ENCODE assay signal across 10 mouse cellular contexts in genomic region chr14:46999321-47000025, GRCm38 (mm10).
DNase-seq lines count a peak whose midpoint lies in the region; ATAC-seq and TF ChIP-seq lines count a peak whose summit lies in the region.
"Had no signal": no experiment of that assay in that cellular context is flagged by ENCODE, and none has a peak within 500 bp of the region (broad histone marks: within the 10 kb centered on the region; RNA-seq: fewer than 3 reads in every experiment).

No protein-coding gene starts in this region.

- in situ Hi-C loops in CH12.LX (cut with MboI; ENCODE audit: low pct_ligation_motif_present, low pct_unique_long_range_greater_than_20kb, low sequenced_read_pairs), result loop anchor here (5.0 to 25.0 kb wide), 2 partner anchors 73 to 112 kb away; partner anchors contain the start of gene Samd4

- dilution Hi-C loops in CH12.LX (cut with MboI; ENCODE audit: extremely low pct_ligation_motif_present, extremely low pct_unique_long_range_greater_than_20kb, low sequenced_read_pairs), result no loop called here

- H3K79me2 ChIP-seq in CH12.LX (replicated peaks; ENCODE audit: control insufficient read depth, extremely low read depth, insufficient read depth, poor library complexity, severe bottlenecking), result no peaks in the 10 kb centered on the region

- no peak overlapping the region for H3K27ac ChIP-seq in hindbrain, embryonic 16.5 days (ENCODE audit: low read depth, low read length)
- no peak overlapping the region for H3K27ac ChIP-seq in hindbrain, embryonic 14.5 days
- H3K27ac ChIP-seq in CH12.LX (ENCODE audit: insufficient read depth, low read depth), result no peak overlapping the region
- H3K27ac ChIP-seq in midbrain, embryonic 10.5 days (replicated peaks), result no peak overlapping the region
- H3K27ac ChIP-seq: hindbrain, postnatal 0 days had no signal

- intact Hi-C loops in heart, postnatal 10 days (cut with DNase I), result loop anchor here (2.0 to 10.0 kb wide), 2 partner anchors 115 to 255 kb away; no protein-coding TSS in a partner anchor

- no peak for TF ChIP-seq RAD21 in CH12.LX (IDR thresholded peaks at IDR 0.05; ENCODE audit: low read depth, low read length)

- no peaks in the 10 kb centered on the region for H3K27me3 ChIP-seq in hindbrain, embryonic 16.5 days (replicated peaks; ENCODE audit: control insufficient read depth, insufficient read depth, low read length)
- no peaks in the 10 kb centered on the region for H3K27me3 ChIP-seq in hindbrain, embryonic 14.5 days (ENCODE audit: control insufficient read depth, insufficient read depth, low read length)
- H3K27me3 ChIP-seq in CH12.LX (replicated peaks), result no peaks in the 10 kb centered on the region
- no peaks in the 10 kb centered on the region for H3K27me3 ChIP-seq in midbrain, embryonic 10.5 days (ENCODE audit: low read depth, poor library complexity, severe bottlenecking)

- no peak overlapping the region for H3K4me3 ChIP-seq in hindbrain, embryonic 16.5 days (ENCODE audit: low read length)
- H3K4me3 ChIP-seq in hindbrain, embryonic 14.5 days (replicated peaks; ENCODE audit: low read length), result no peak overlapping the region
- H3K4me3 ChIP-seq in CH12.LX (replicated peaks in 1 of 3; ENCODE audit: low read depth in 2 of 3, low read length in 2 of 3, poor library complexity in 1 of 3), result no peak overlapping the region
- H3K4me3 ChIP-seq in midbrain, embryonic 10.5 days, result no peak overlapping the region

- WGBS in hindbrain, embryonic 16.5 days, result 55% methylated on average over 9 of the region's 9 CpGs
- WGBS in hindbrain, embryonic 14.5 days, result 68% methylated on average over 9 of the region's 9 CpGs
- 77% methylated on average over 9 of the region's 9 CpGs for WGBS in midbrain, embryonic 10.5 days

- DNase-seq in hindbrain, embryonic 14.5 days (ENCODE audit: low spot score), result no peak
- DNase-seq in CH12.LX (ENCODE audit: extremely low read depth), result no peak
- peak; percentile 82 for DNase-seq in brain, embryonic 14.5 days (ENCODE audit: low read depth)
- DNase-seq in heart, postnatal 10 days, result peak; percentile 50 to 53
- DNase-seq in right cerebral cortex, postnatal 14 days, result no peak
- DNase-seq in urinary bladder, postnatal 10 days (ENCODE audit: low spot score), result no peak
- no peak for DNase-seq in midbrain, embryonic 10.5 days (ENCODE audit: low spot score)
- DNase-seq: cerebellum, adult 11 months had no signal

- no peaks in the 10 kb centered on the region for H3K9me3 ChIP-seq in hindbrain, embryonic 16.5 days (ENCODE audit: control insufficient read depth, low read length)
- no peaks in the 10 kb centered on the region for H3K9me3 ChIP-seq in hindbrain, embryonic 14.5 days (ENCODE audit: control insufficient read depth, low read length)
- H3K9me3 ChIP-seq in CH12.LX (replicated peaks; ENCODE audit: low read length), result no peaks in the 10 kb centered on the region
- no peaks in the 10 kb centered on the region for H3K9me3 ChIP-seq in midbrain, embryonic 10.5 days (replicated peaks)

- TF ChIP-seq POLR2A in CH12.LX (IDR thresholded peaks at IDR 0.05; ENCODE audit: low read depth, low read length), result no peak
- no peak for TF ChIP-seq POLR2A in brain, embryonic 14.5 days (IDR thresholded peaks at IDR 0.05; ENCODE audit: borderline replicate concordance, extremely low read depth, insufficient read depth, insufficient read length, poor library complexity, severe bottlenecking)

- no peak overlapping the region for H3K4me2 ChIP-seq in hindbrain, embryonic 16.5 days (ENCODE audit: low read length)
- no peak overlapping the region for H3K4me2 ChIP-seq in hindbrain, embryonic 14.5 days (replicated peaks)
- peak overlapping the region; percentile 91; the same call in 1 of the 2 replicates for H3K4me2 ChIP-seq in CH12.LX (ENCODE audit: insufficient read depth, low read depth, poor library complexity, severe bottlenecking)

- TF ChIP-seq EP300 in CH12.LX (IDR thresholded peaks at IDR 0.05; ENCODE audit: low read length), result no peak

- TF ChIP-seq CTCF in CH12.LX (conservative IDR thresholded peaks at IDR 0.05 in 1 of 2, IDR thresholded peaks at IDR 0.05 in 1 of 2; ENCODE audit: low read depth in 2 of 2, low read length in 2 of 2), result no peak
- no peak for TF ChIP-seq CTCF in brain, embryonic 14.5 days (IDR thresholded peaks at IDR 0.05; ENCODE audit: borderline replicate concordance, extremely low read depth, insufficient read depth, insufficient read length)

- no peaks in the 10 kb centered on the region for H3K36me3 ChIP-seq in hindbrain, embryonic 16.5 days (ENCODE audit: control insufficient read depth, insufficient read depth, low read length)
- H3K36me3 ChIP-seq in hindbrain, embryonic 14.5 days (replicated peaks; ENCODE audit: control insufficient read depth, insufficient read depth), result no peaks in the 10 kb centered on the region
- H3K36me3 ChIP-seq in CH12.LX (replicated peaks in 1 of 2; ENCODE audit: control insufficient read depth in 1 of 2, insufficient read depth in 1 of 2, low read length in 1 of 2), result no peaks in the 10 kb centered on the region
- no peaks in the 10 kb centered on the region for H3K36me3 ChIP-seq in midbrain, embryonic 10.5 days

- H3K4me1 ChIP-seq in hindbrain, embryonic 16.5 days (ENCODE audit: control insufficient read depth, insufficient read depth, low read depth, low read length), result peaks cover 3% of the 10 kb centered on the region
- H3K4me1 ChIP-seq in hindbrain, embryonic 14.5 days (replicated peaks; ENCODE audit: control insufficient read depth, insufficient read depth, low read length), result peaks cover 7% of the 10 kb centered on the region; the same call in 1 of the 2 replicates
- H3K4me1 ChIP-seq in CH12.LX (ENCODE audit: control insufficient read depth in 1 of 2, insufficient read depth in 2 of 2), result peaks cover 0 to 26% of the 10 kb centered on the region in 2 experiments; a peak in 2 of 4 replicates
- H3K4me1 ChIP-seq in midbrain, embryonic 10.5 days, result peaks cover 15% of the 10 kb centered on the region; the same call in 1 of the 2 replicates

- 0 out of 2 replicates have a peak, but pooled peaks have one; percentile 9 for ATAC-seq in hindbrain, embryonic 16.5 days
- no peak for ATAC-seq in hindbrain, embryonic 14.5 days (ENCODE audit: low FRiP score)
- ATAC-seq: hindbrain, postnatal 0 days had no signal

- H3K9ac ChIP-seq in hindbrain, embryonic 16.5 days (ENCODE audit: low read depth, low read length), result no peak overlapping the region
- no peak overlapping the region for H3K9ac ChIP-seq in hindbrain, embryonic 14.5 days
- H3K9ac ChIP-seq in CH12.LX (ENCODE audit: insufficient read depth, low read depth), result no peak overlapping the region

TF ChIP-seq in CH12.LX, 34 proteins besides CTCF, POLR2A, EP300 and RAD21:
- TF ChIP-seq ZC3H11A (IDR thresholded peaks at IDR 0.05; ENCODE audit: low read depth, low read length) (no peak), IRF4 (IDR thresholded peaks at IDR 0.05; ENCODE audit: low read depth, low read length) (0 out of 2 replicates have a peak, but pooled peaks have one; percentile 27), MYC (IDR thresholded peaks at IDR 0.05; ENCODE audit: low read depth, low read length) (no peak), MEF2A (IDR thresholded peaks at IDR 0.05; ENCODE audit: borderline replicate concordance, low read depth, low read length) (0 out of 2 replicates have a peak, but pooled peaks have one; percentile 8), NELFE (IDR thresholded peaks at IDR 0.05; ENCODE audit: low read depth, low read length) (no peak), PAX5 (IDR thresholded peaks at IDR 0.05; ENCODE audit: low read length) (no peak), MAZ (IDR thresholded peaks at IDR 0.05; ENCODE audit: low read depth, low read length) (no peak), MAFK (IDR thresholded peaks at IDR 0.05; ENCODE audit: insufficient replicate concordance, low read length) (no peak), BHLHE40 (IDR thresholded peaks at IDR 0.05; ENCODE audit: low read depth, low read length) (no peak), NRF1 (IDR thresholded peaks at IDR 0.05; ENCODE audit: low read depth, low read length) (no peak), ZMIZ1 (IDR thresholded peaks at IDR 0.05; ENCODE audit: low read depth, low read length) (no peak), MXI1 (IDR thresholded peaks at IDR 0.05; ENCODE audit: low read depth, low read length) (no peak), POLR2AphosphoS2 (IDR thresholded peaks at IDR 0.05; ENCODE audit: low read depth, low read length) (no peak)

Comparison
In these comparisons a context has a peak if more than half of its experiments do, and no peak if none do; other contexts are left out.
1. DNase-seq: peak in brain, embryonic 14.5 days (single experiment) and heart, postnatal 10 days (2 of 2); none in hindbrain, embryonic 14.5 days (single experiment), CH12.LX (single experiment), right cerebral cortex, postnatal 14 days (single experiment), urinary bladder, postnatal 10 days (single experiment) and midbrain, embryonic 10.5 days (single experiment).